Mouse (Mus musculus): ENCODE results near the gene Tmem246. TPM values are rescaled to one million over a fixed set of nuclear protein-coding genes. Genes with fewer than 3 reads are reported as not detected.

Gene Tmem246
- total RNA-seq, 2 experiments from 2014 or later: 63.5 to 76.9 TPM

Other genes with a start within 250 kb of the Tmem246 start
- gene Acnat2, start 189.7 kb downstream of the Tmem246 start, total RNA-seq (2021): not detected
- gene Acnat1, start 124.0 kb downstream of the Tmem246 start, total RNA-seq (2021): not detected
- under 1 TPM in 1 of 2 experiments, not detected in 1; 0.41 TPM for gene Baat, start 91.3 kb downstream of the Tmem246 start, total RNA-seq (2021)
- gene Mrpl50, start 76.8 kb downstream of the Tmem246 start, total RNA-seq (2021): 10 to 100 TPM; 28.4 to 30.0 TPM
- 10 to 100 TPM in 1 of 2 experiments, 1 to 10 TPM in 1; 8.7 to 10.1 TPM for gene Zfp189, start 76.7 kb downstream of the Tmem246 start, total RNA-seq (2021)
- gene Aldob, start 48.3 kb downstream of the Tmem246 start, total RNA-seq (2021): 1 to 10 TPM; 1.4 to 2.2 TPM
- 10 to 100 TPM; 55.4 to 82.7 TPM for gene Rnf20, start 34.1 kb upstream of the Tmem246 start, total RNA-seq (2021)
- under 1 TPM; 0.17 to 0.79 TPM for gene Ppp3r2, start 84.1 kb upstream of the Tmem246 start, total RNA-seq (2021)
- gene Grin3a, start 247.9 kb upstream of the Tmem246 start, total RNA-seq (2021): 10 to 100 TPM; 29.6 to 30.8 TPM

Data from left cerebral cortex, postnatal 36 days (tissue).